Mouse (Mus musculus): ENCODE measurements around the gene 2810021J22Rik.

- TF ChIP-seq CTCF (IDR thresholded peaks at IDR 0.05; ENCODE audit: borderline replicate concordance, control insufficient read depth, extremely low read depth, insufficient read depth, low read length, poor library complexity) (no peak), POLR2A (IDR thresholded peaks at IDR 0.05; ENCODE audit: control insufficient read depth, extremely low read depth, insufficient read depth, low read length, poor library complexity) (peak; percentile 82)
Measured at GRCm38 (mm10) chr11:58846919-58847461, 20.0 kb upstream of the 2810021J22Rik start, which contains the start of gene Gm12258.

All from thymus, adult 2 months (tissue).